Mouse (Mus musculus) stomach, embryonic 16.5 days (tissue): Measurements from ENCODE around the gene Socs7. TPM values are rescaled to one million over a fixed set of nuclear protein-coding genes. Genes with fewer than 3 reads are reported as not detected.
A peak's percentile ranks its signal among the peaks of the same experiment; 100 is the strongest.
"Not testable (repeated sequence)": the region's sequence is repeated elsewhere in the genome, so short reads cannot be mapped to it uniquely, and the experiment has no call there.

ENCODE experiments used
- ATAC-seq: fragments of 200-750 bp; cut with Nextera tagmentation; 2 replicates; pipeline ENCODE4 v1.8.0; 2017; ENCODE audit warnings: moderate number of reproducible peaks, moderate TSS enrichment; ENCODE audit not compliant: insufficient read depth, low FRiP score
- H3K27ac ChIP-seq: fragments of 300-500 bp; sonication (generic); 2 replicates; pipeline ENCODE4 v1.5.1; 2014; ENCODE audit warnings: low read length
- H3K27me3 ChIP-seq: fragments of 300-500 bp; sonication (generic); 2 replicates; pipeline ENCODE4 v1.6.1; 2014; ENCODE audit warnings: low read length, control low read depth, mixed read lengths; ENCODE audit not compliant: control insufficient read depth, insufficient read depth
- H3K36me3 ChIP-seq: fragments of 300-500 bp; sonication (generic); 2 replicates; pipeline ENCODE4 v1.6.1; 2014; ENCODE audit warnings: low read length; ENCODE audit not compliant: control insufficient read depth, insufficient read depth
- H3K4me1 ChIP-seq: fragments of 300-500 bp; sonication (generic); 2 replicates; pipeline ENCODE4 v1.6.1; 2014; ENCODE audit warnings: low read length, control low read depth, mixed read lengths; ENCODE audit not compliant: control insufficient read depth, insufficient read depth
- H3K4me2 ChIP-seq: fragments of 300-500 bp; sonication (generic); 2 replicates; pipeline ENCODE4 v1.6.1; 2014; ENCODE audit warnings: low read depth, low read length, mixed read lengths
- H3K4me3 ChIP-seq: fragments of 300-500 bp; sonication (generic); replicated peaks from 2 replicates; pipeline ENCODE4 v1.5.1; 2014; ENCODE audit warnings: mild to moderate bottlenecking, low read length
- H3K9ac ChIP-seq: fragments of 300-500 bp; sonication (generic); 2 replicates; pipeline ENCODE4 v1.6.1; 2014; ENCODE audit warnings: low read length
- H3K9me3 ChIP-seq: fragments of 300-500 bp; sonication (generic); replicated peaks from 2 replicates; pipeline ENCODE4 v1.6.1; 2016; ENCODE audit warnings: low read length, control low read depth; ENCODE audit not compliant: control insufficient read depth
- WGBS: fragments of 180-500 bp; shearing (Covaris S2); extraction: QIAGEN DNeasy Blood & Tissue Kit; methylation state at CpG from one replicate; pipeline ENCODE4 v1.1.7; 2014; 5-methylcytosine and 5-hydroxymethylcytosine counted together
- polyA plus RNA-seq: library from polyadenylated mRNA; unstranded; fragments of >200 nt; fragmentation: Nextera tagmentation; extraction: Ambion mirVana; gene quantifications from 2 replicates; pipeline ENCODE4 v1.2.1, GENCODE M21; 2015

Socs7 gene
- polyA plus RNA-seq, 1 experiment from 2014 or later, result 3.4 TPM

DNA sequence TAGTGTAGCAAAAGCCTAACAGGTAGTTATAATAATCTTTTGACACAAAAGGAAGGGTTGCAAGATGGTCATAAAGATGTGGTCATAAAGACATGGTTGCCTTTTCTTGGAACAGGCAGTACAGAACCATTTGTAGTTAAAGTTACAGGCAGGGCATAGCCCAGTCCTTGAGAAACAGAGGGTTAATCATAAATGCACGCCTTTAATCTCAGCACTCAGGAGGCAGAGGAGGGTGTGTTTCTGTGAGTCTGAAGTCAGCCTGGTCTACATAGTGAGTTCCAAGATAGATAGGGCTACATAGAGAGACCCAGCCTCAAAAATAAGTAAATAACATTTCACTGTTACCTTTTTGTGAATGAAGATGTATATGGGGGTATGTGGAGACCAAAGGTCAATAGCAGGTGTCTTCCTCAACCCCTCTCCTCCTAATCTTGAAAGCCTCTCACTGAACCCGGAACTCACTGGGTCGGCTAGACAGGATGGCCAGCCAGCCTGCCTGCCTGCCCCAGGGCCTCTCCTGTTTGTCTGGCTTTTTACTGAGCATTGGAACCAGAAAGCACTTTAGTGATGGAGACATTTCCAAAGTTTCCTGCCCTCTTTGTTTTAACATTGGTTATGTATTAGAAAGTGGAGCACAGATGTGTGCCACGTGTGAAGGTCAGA, 9.3 kb upstream of the Socs7 start:
- no peak overlapping the region for H3K9ac ChIP-seq
- ATAC-seq, result no peak
- H3K27ac ChIP-seq, result no peak overlapping the region
- H3K27me3 ChIP-seq, result no peaks in the 10 kb centered on the region
- H3K9me3 ChIP-seq, result no peaks in the 10 kb centered on the region
- H3K4me3 ChIP-seq, result no peak overlapping the region
- no peaks in the 10 kb centered on the region for H3K36me3 ChIP-seq
- 45% methylated on average over 4 of the region's 4 CpGs for WGBS
- H3K4me2 ChIP-seq, result no peak overlapping the region
- peaks cover 10% of the 10 kb centered on the region for H3K4me1 ChIP-seq

DNA sequence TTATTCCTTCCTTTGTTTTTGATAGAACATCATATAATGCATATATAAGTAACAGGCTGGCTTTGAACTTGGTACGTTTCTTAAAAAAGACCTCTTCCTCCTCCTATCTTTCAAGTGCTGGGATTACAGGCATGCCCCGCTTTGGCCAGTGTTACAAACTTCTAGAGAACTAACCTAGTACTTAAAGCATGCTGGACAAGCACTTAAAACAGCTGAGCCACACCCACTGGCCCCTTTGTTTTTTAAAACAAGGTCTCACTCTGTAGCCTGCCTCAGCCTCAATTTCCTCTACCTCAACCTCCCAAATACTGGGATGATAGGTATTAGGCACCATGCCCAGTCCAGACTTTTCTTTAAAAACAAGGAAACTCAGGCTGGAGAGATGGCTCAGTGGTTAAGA, 7.7 kb upstream of the Socs7 start:
- ATAC-seq, result no peak
- Histone ChIP-seq H3K4me2 (no peak overlapping the region), H3K27ac (no peak overlapping the region), H3K4me3 (no peak overlapping the region), H3K9me3 (no peaks in the 10 kb centered on the region), H3K36me3 (no peaks in the 10 kb centered on the region), H3K27me3 (no peaks in the 10 kb centered on the region), H3K4me1 (peaks cover 7% of the 10 kb centered on the region), H3K9ac (no peak overlapping the region)
- WGBS, result 71% methylated on average over 2 of the region's 2 CpGs

DNA sequence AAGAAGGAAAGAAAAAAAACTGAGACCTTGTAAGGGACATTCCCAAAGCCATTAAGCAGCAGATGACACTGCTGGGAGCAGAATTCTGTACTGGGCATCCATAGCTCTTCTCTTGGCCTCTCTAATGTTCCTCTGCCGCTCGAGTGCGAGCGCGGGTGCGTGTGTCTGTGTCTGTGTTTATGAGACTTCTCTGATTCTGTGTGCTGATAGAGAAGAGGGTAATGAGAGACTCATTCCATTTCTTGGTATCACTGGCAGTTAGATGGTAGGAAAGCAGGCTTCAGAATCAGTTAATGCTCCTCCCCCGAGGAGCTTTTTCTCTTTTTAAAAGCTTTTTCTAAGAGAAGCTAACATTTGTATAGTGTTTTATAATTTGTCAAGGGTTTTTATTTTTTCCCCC, 7.1 kb upstream of the Socs7 start:
- 84% methylated on average over 7 of the region's 7 CpGs for WGBS
- Histone ChIP-seq H3K9ac (no peak overlapping the region), H3K36me3 (no peaks in the 10 kb centered on the region), H3K27me3 (no peaks in the 10 kb centered on the region), H3K4me1 (peaks cover 3% of the 10 kb centered on the region), H3K9me3 (no peaks in the 10 kb centered on the region), H3K4me2 (no peak overlapping the region), H3K27ac (no peak overlapping the region), H3K4me3 (no peak overlapping the region)
- ATAC-seq, result no peak

DNA sequence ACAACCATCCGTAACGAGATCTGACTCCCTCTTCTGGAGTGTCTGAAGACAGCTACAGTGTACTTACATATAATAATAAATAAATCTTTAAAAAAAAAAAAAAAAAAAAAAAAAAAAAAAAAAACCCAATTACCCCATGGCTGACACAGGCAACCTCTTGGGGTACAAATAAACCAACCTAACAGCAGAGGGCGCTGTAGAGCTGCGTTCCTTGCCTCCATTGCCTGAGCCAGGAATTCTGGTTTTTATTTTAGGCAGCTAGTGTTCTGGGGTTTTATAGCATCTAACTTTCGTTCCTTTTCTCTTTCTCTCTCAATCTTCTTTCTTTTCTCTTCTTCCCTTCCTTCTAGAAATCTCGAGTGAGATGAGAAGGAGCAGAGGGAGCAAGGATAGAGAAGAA, 4.7 kb upstream of the Socs7 start:
- not testable (repeated sequence) for H3K4me2 ChIP-seq, ATAC-seq
- WGBS, result 8% methylated on average over 4 of the region's 6 CpGs

DNA sequence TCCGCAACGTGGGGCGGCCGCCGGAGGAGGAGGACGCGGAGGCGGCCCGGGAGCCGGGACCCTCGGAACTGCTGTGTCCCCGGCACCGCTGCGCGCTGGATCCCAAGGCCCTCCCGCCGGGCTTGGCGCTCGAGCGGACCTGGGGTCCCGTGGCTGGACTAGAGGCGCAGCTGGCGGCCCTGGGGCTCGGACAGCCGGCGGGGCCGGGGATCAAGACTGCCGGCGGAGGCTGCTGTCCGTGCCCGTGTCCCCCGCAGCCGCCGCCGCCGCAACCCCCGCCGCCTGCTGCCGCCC, 245 bp downstream of the Socs7 start:
- H3K36me3 ChIP-seq, result no peaks in the 10 kb centered on the region
- no peaks in the 10 kb centered on the region for H3K9me3 ChIP-seq
- peak overlapping the region; percentile 99 for H3K4me3 ChIP-seq
- ATAC-seq, result no peak
- H3K4me1 ChIP-seq, result peaks cover 26% of the 10 kb centered on the region
- H3K9ac ChIP-seq, result peak overlapping the region; percentile 99
- H3K27ac ChIP-seq, result peak overlapping the region; percentile 78
- peak overlapping the region; percentile 69 for H3K4me2 ChIP-seq
- WGBS, result under 1% methylated on average over 39 of the region's 39 CpGs
- H3K27me3 ChIP-seq, result no peaks in the 10 kb centered on the region

More for the DNA sequence above, 4.7 kb upstream of the Socs7 start:
- not testable (repeated sequence) for H3K4me3 ChIP-seq, H3K9ac ChIP-seq, H3K9me3 ChIP-seq, H3K4me1 ChIP-seq, H3K36me3 ChIP-seq, H3K27me3 ChIP-seq, H3K27ac ChIP-seq

DNA sequence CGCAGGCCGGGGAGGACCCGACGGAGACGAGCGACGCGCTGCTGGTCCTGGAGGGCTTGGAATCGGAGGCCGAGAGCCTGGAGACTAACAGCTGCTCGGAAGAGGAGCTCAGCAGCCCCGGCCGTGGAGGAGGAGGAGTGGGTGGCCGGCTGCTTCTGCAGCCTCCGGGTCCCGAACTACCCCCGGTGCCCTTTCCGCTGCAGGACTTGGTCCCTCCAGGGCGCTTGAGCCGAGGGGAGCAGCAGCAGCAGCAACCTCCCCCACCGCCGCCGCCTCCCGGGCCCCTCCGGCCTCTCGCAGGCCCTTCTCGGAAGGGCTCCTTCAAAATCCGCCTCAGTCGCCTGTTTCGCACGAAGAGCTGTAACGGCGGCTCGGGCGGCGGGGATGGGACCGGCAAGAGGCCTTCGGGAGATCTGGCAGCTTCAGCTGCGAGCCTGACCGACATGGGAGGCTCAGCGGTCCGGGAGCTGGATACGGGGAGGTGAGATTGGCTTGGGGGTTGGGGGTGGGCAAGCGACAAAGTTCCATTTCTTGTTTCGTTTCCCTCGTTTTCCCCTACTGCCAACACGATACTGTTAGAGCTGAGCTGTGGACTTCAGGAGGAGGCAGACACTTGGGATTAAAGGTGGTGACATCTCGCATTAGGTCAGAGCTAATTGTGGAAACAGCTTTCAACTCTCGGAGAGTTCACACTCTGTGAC, 742 bp downstream of the Socs7 start:
- Histone ChIP-seq H3K27me3 (no peaks in the 10 kb centered on the region), H3K4me1 (peaks cover 29% of the 10 kb centered on the region), H3K9me3 (no peaks in the 10 kb centered on the region), H3K4me2 (peak overlapping the region; percentile 69), H3K36me3 (no peaks in the 10 kb centered on the region), H3K27ac (peak overlapping the region; percentile 78), H3K9ac (peak overlapping the region; percentile 99), H3K4me3 (peak overlapping the region; percentile 99)
- under 1% methylated on average over 49 of the region's 49 CpGs for WGBS
- ATAC-seq, result no peak

DNA sequence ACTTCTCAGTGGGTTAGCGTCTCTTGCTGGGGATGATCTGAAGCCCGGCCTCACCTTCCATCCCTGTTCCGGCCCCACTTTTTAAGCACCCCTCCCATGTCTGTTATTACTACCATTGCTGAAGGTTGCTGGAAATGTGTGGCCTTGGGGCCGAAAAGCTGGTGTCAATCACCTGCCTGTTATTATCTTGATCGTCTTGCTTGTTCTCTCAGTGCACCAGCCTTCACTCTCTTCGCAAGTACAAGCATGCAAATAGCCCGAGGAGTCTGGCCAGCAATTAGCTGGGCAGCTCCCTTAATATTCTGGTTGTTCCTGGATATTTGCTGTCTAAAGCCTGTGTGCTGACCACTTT, 1.3 kb downstream of the Socs7 start:
- Histone ChIP-seq H3K36me3 (no peaks in the 10 kb centered on the region), H3K4me3 (peak overlapping the region; percentile 99), H3K27ac (peak overlapping the region; percentile 78; the same call in 1 of the 2 replicates), H3K9ac (peak overlapping the region; percentile 99), H3K4me1 (peaks cover 30% of the 10 kb centered on the region), H3K9me3 (no peaks in the 10 kb centered on the region), H3K4me2 (peak overlapping the region; percentile 69), H3K27me3 (no peaks in the 10 kb centered on the region)
- ATAC-seq, result no peak
- WGBS, result 2% methylated on average over 7 of the region's 7 CpGs

DNA sequence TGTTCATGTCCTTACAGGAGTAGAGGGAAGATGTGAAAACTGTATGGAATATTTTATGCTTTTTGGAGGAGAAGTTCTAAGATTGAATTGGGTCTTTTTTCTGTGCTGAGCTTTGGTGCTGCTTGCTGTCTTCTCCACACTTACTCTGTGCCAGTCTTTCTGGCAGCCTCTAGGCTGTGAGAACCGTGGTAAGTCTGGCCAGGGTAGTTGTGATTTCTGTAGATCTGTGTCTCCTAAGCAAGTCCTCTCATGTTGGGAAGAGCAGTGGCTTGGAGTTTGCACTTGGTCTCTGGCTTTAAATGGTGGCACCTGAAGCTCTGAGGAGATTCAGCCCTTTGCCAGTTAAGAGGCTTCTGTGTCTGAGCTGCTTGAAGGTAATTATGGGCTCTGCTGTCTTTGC, 3.2 kb downstream of the Socs7 start:
- Histone ChIP-seq H3K27me3 (no peaks in the 10 kb centered on the region), H3K27ac (no peak overlapping the region), H3K9me3 (no peaks in the 10 kb centered on the region), H3K4me3 (no peak overlapping the region), H3K36me3 (no peaks in the 10 kb centered on the region), H3K9ac (no peak overlapping the region), H3K4me1 (peaks cover 30% of the 10 kb centered on the region), H3K4me2 (0 out of 2 replicates have a peak overlapping the region, but pooled peaks have one; percentile 69)
- no peak for ATAC-seq
- 70% methylated on average over 1 of the region's 1 CpGs for WGBS

DNA sequence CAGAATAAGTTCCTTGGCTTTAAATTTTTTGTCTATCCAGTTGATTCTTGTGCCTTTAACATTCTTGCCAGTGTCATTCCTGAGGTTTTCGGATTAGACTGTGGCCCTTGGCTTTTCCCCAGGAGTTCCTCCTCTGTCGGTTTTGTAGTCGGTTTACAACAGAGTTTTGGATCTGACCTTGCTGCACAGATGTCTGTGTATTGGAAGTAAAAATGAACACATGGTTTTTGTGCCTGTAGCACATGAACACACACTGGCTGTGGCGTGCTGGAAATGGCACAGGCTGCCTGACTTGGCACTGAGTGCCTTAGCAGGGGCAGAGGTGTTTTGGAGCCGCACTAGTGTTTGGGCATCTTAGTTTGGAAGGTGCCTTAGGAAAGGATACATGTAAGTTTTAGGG, 6.2 kb downstream of the Socs7 start:
- Histone ChIP-seq H3K36me3 (no peaks in the 10 kb centered on the region), H3K4me2 (no peak overlapping the region), H3K9ac (no peak overlapping the region), H3K27ac (no peak overlapping the region), H3K4me3 (no peak overlapping the region), H3K4me1 (peaks cover 25% of the 10 kb centered on the region), H3K27me3 (no peaks in the 10 kb centered on the region), H3K9me3 (no peaks in the 10 kb centered on the region)
- ATAC-seq, result no peak
- WGBS, result 82% methylated on average over 5 of the region's 5 CpGs
